Mouse (Mus musculus): Measurements from ENCODE around the gene Mt2. TPM values are rescaled to one million over a fixed set of nuclear protein-coding genes. Genes with fewer than 3 reads are reported as not detected.
A peak's percentile ranks its signal among the peaks of the same experiment; 100 is the strongest.
"Not testable (repeated sequence)": the region's sequence is repeated elsewhere in the genome, so short reads cannot be mapped to it uniquely, and the experiment has no call there.

Gene Mt2
- polyA plus RNA-seq (2016; fragmentation: Nextera tagmentation; extraction: Ambion mirVana) = 13.2 TPM in 2 replicates

GRCm38 (mm10) chr8:94172075-94172808 is at the start of gene Mt2:
Mt2 (plus strand) TSS chr8:94172664.
- peak within 1 kb of the TSS; percentile 91 for H3K4me2 ChIP-seq (replicated peaks)
- H3K36me3 ChIP-seq = no peaks in the 10 kb centered on the region
- H3K4me1 ChIP-seq = peaks cover 24% of the 10 kb centered on the region
- peaks cover 90% of the 10 kb centered on the region for H3K27me3 ChIP-seq
- no peaks in the 10 kb centered on the region for H3K9me3 ChIP-seq (replicated peaks)
- peak within 1 kb of the TSS; percentile 45 for H3K4me3 ChIP-seq
- H3K9ac ChIP-seq = peak within 1 kb of the TSS; percentile 47
- no peak within 1 kb of the TSS for H3K27ac ChIP-seq
- WGBS = under 1% methylated on average over 56 of the region's 56 CpGs
- ATAC-seq (ENCODE audit: low FRiP score) = peak; percentile 64; the same call in 1 of the 2 replicates

- WGBS = 60% methylated on average over 8 of the region's 8 CpGs
- Histone ChIP-seq H3K36me3 (no peaks in the 10 kb centered on the region), H3K27me3 (no peaks in the 10 kb centered on the region), H3K9me3 (replicated peaks) (no peaks in the 10 kb centered on the region), H3K27ac (no peak overlapping the region), H3K4me2 (replicated peaks) (no peak overlapping the region), H3K9ac (no peak overlapping the region), H3K4me3 (no peak overlapping the region), H3K4me1 (peaks cover 35% of the 10 kb centered on the region)
- ATAC-seq (ENCODE audit: low FRiP score) = no peak
Measured at GRCm38 (mm10) chr8:94122711-94123468, 49.6 kb upstream of the Mt2 start.

GRCm38 (mm10) chr8:94127711-94128110 is 44.8 kb upstream of the Mt2 start:
- 72% methylated on average over 6 of the region's 6 CpGs for WGBS
- no peaks in the 10 kb centered on the region for H3K27me3 ChIP-seq
- no peak overlapping the region for H3K27ac ChIP-seq
- ATAC-seq (ENCODE audit: low FRiP score) = no peak
- H3K4me3 ChIP-seq = no peak overlapping the region
- no peaks in the 10 kb centered on the region for H3K36me3 ChIP-seq
- H3K4me2 ChIP-seq (replicated peaks) = no peak overlapping the region
- peaks cover 12% of the 10 kb centered on the region; the same call in 1 of the 2 replicates for H3K4me1 ChIP-seq
- H3K9me3 ChIP-seq (replicated peaks) = no peaks in the 10 kb centered on the region
- no peak overlapping the region for H3K9ac ChIP-seq

- Histone ChIP-seq H3K27ac (no peak overlapping the region), H3K4me3 (no peak overlapping the region), H3K9ac (no peak overlapping the region), H3K4me1 (0 out of 2 replicates have a peak, but pooled peaks cover 4% of the 10 kb centered on the region), H3K9me3 (replicated peaks) (no peaks in the 10 kb centered on the region), H3K4me2 (replicated peaks) (no peak overlapping the region), H3K36me3 (no peaks in the 10 kb centered on the region), H3K27me3 (no peaks in the 10 kb centered on the region)
- WGBS = 73% methylated on average over 6 of the region's 6 CpGs
- no peak for ATAC-seq (ENCODE audit: low FRiP score)
Measured at GRCm38 (mm10) chr8:94129133-94129789, 43.2 kb upstream of the Mt2 start.

- 0 out of 2 replicates have a peak, but pooled peaks cover 4% of the 10 kb centered on the region for H3K4me1 ChIP-seq
- H3K4me3 ChIP-seq = no peak overlapping the region
- ATAC-seq (ENCODE audit: low FRiP score) = no peak
- H3K9me3 ChIP-seq (replicated peaks) = no peaks in the 10 kb centered on the region
- H3K27ac ChIP-seq = no peak overlapping the region
- H3K27me3 ChIP-seq = no peaks in the 10 kb centered on the region
- no peak overlapping the region for H3K4me2 ChIP-seq (replicated peaks)
- H3K36me3 ChIP-seq = no peaks in the 10 kb centered on the region
- H3K9ac ChIP-seq = no peak overlapping the region
- WGBS = 87% methylated on average over 4 of the region's 4 CpGs
Measured at GRCm38 (mm10) chr8:94130126-94130525, 42.3 kb upstream of the Mt2 start.

GRCm38 (mm10) chr8:94132096-94132495 is 40.4 kb upstream of the Mt2 start:
- Histone ChIP-seq H3K4me2 (replicated peaks) (no peak overlapping the region), H3K27ac (no peak overlapping the region), H3K4me1 (0 out of 2 replicates have a peak, but pooled peaks cover 4% of the 10 kb centered on the region), H3K9ac (no peak overlapping the region), H3K27me3 (peaks cover 4% of the 10 kb centered on the region; the same call in 1 of the 2 replicates), H3K36me3 (no peaks in the 10 kb centered on the region), H3K4me3 (no peak overlapping the region), H3K9me3 (replicated peaks) (no peaks in the 10 kb centered on the region)
- 76% methylated on average over 5 of the region's 5 CpGs for WGBS
- no peak for ATAC-seq (ENCODE audit: low FRiP score)

GRCm38 (mm10) chr8:94134601-94135000 is 37.9 kb upstream of the Mt2 start:
- H3K27ac ChIP-seq; ATAC-seq (ENCODE audit: low FRiP score); H3K4me3 ChIP-seq; H3K9me3 ChIP-seq (replicated peaks); H3K36me3 ChIP-seq; H3K9ac ChIP-seq; H3K4me1 ChIP-seq; H3K27me3 ChIP-seq; H3K4me2 ChIP-seq (replicated peaks): not testable (repeated sequence)
- WGBS = 70% methylated on average over 3 of the region's 3 CpGs

GRCm38 (mm10) chr8:94135556-94135955 is 36.9 kb upstream of the Mt2 start:
- Histone ChIP-seq H3K27me3 (peaks cover 4% of the 10 kb centered on the region; the same call in 1 of the 2 replicates), H3K4me3 (no peak overlapping the region), H3K4me2 (replicated peaks) (no peak overlapping the region), H3K27ac (no peak overlapping the region), H3K36me3 (no peaks in the 10 kb centered on the region), H3K4me1 (no peaks in the 10 kb centered on the region), H3K9me3 (replicated peaks) (no peaks in the 10 kb centered on the region), H3K9ac (no peak overlapping the region)
- 89% methylated on average over 6 of the region's 6 CpGs for WGBS
- no peak for ATAC-seq (ENCODE audit: low FRiP score)

- peaks cover 4% of the 10 kb centered on the region; the same call in 1 of the 2 replicates for H3K27me3 ChIP-seq
- no peak overlapping the region for H3K9ac ChIP-seq
- no peak for ATAC-seq (ENCODE audit: low FRiP score)
- no peaks in the 10 kb centered on the region for H3K9me3 ChIP-seq (replicated peaks)
- no peak overlapping the region for H3K27ac ChIP-seq
- H3K4me2 ChIP-seq (replicated peaks) = no peak overlapping the region
- no peak overlapping the region for H3K4me3 ChIP-seq
- no peaks in the 10 kb centered on the region for H3K36me3 ChIP-seq
- H3K4me1 ChIP-seq = no peaks in the 10 kb centered on the region
- WGBS = 84% methylated on average over 7 of the region's 7 CpGs
Measured at GRCm38 (mm10) chr8:94136192-94136591, 36.3 kb upstream of the Mt2 start.

GRCm38 (mm10) chr8:94136933-94137332 is 35.5 kb upstream of the Mt2 start, which contains the start of gene Mt4:
Mt4 (plus strand) TSS chr8:94137197.
- 54% methylated on average over 6 of the region's 6 CpGs for WGBS
- Histone ChIP-seq H3K4me3 (no peak within 1 kb of the TSS), H3K4me1 (no peaks in the 10 kb centered on the region), H3K27me3 (peaks cover 4% of the 10 kb centered on the region; the same call in 1 of the 2 replicates), H3K9ac (no peak within 1 kb of the TSS), H3K4me2 (replicated peaks) (no peak within 1 kb of the TSS), H3K36me3 (no peaks in the 10 kb centered on the region), H3K9me3 (replicated peaks) (no peaks in the 10 kb centered on the region), H3K27ac (no peak within 1 kb of the TSS)
- ATAC-seq (ENCODE audit: low FRiP score) = no peak

GRCm38 (mm10) chr8:94140266-94140795 is 32.1 kb upstream of the Mt2 start:
- Histone ChIP-seq H3K36me3 (no peaks in the 10 kb centered on the region), H3K27me3 (peaks cover 4% of the 10 kb centered on the region; the same call in 1 of the 2 replicates), H3K4me1 (no peaks in the 10 kb centered on the region), H3K9me3 (replicated peaks) (no peaks in the 10 kb centered on the region), H3K9ac (no peak overlapping the region), H3K4me3 (no peak overlapping the region), H3K27ac (no peak overlapping the region), H3K4me2 (replicated peaks) (no peak overlapping the region)
- WGBS = 85% methylated on average over 4 of the region's 4 CpGs
- ATAC-seq (ENCODE audit: low FRiP score) = no peak

- Histone ChIP-seq H3K4me1 (peaks cover 13% of the 10 kb centered on the region), H3K27me3 (peaks cover 9% of the 10 kb centered on the region; the same call in 1 of the 2 replicates), H3K4me3 (no peak overlapping the region), H3K9ac (no peak overlapping the region), H3K36me3 (no peaks in the 10 kb centered on the region), H3K4me2 (replicated peaks) (no peak overlapping the region), H3K9me3 (replicated peaks) (no peaks in the 10 kb centered on the region), H3K27ac (no peak overlapping the region)
- no peak for ATAC-seq (ENCODE audit: low FRiP score)
- WGBS = 55% methylated on average over 5 of the region's 5 CpGs
Measured at GRCm38 (mm10) chr8:94148236-94148635, 24.2 kb upstream of the Mt2 start.

Measured in hindbrain, embryonic 12.5 days (tissue).